Mouse (Mus musculus) fibroblast of lung, adult 2 months (primary cell): ENCODE measurements around the gene Gm20661.

ENCODE experiments used
- DNase-seq: peaks from one replicate; pipeline ENCODE4 v3.0.0-alpha.2; 2011; ENCODE audit warnings: low read depth

Gene Gm20661

DNA sequence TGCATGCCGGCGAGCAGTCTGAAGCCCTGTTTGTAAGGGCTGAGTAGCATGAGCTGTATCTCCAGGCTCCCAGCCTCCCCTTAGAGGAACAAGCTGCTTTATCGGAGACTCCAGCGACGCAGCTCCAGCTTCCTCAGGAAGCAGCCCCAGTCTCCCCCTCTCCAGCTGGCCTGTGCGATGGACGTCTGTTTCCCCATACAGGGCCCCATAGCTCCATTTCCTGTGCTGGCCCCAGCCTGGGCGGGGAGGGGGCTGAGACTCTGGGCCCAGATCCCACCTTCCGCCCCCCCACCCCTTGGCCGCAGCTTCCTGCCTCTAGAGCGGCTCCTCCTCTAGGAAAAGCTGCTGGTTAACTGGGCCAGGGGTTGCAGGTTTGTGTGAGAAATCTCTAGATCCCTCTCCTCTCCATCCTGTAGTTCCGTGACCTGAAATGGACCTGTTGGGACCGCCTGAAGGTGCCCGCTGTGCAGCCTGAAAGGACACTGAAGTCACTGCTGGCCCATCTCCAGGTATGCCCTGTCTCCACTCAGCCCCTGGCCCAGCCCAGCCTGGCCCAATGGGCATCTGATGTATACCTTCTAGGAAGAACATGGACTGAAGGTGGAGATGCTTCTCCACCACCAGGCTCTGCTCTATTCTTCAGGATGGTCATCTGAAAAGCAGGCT lies at the start of gene Gm20661:
Gene Gm20661 (plus strand): TSS at position 378 of the 666 bp plus-strand sequence.
- DNase-seq, result no peak

DNA sequence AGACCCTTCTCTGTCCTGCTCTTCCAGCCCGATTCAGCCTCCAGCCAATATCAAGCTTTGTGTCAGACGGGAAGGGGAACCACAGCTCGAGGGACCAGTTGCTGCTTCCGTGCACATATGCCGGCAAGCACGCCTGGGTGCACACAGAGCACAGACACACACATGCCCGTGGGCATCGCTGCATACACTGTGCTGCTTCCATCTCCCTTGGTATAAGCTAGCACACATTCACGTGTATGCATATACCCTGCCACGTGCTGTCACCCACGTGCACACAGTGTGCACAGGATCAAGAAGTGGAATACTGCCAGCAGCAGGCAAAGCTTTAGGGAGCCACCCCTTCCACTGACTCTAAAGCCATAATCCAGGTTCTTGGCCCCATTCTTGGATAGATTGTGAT lies 48.7 kb upstream of the Gm20661 start:
- DNase-seq, result no peak

- DNase-seq, result no peak
These were observed 47.5 kb upstream of the Gm20661 start, which contains the start of gene Camkv for GRCm38 (mm10) chr9:107935374-107935773. TSS of gene Camkv (plus strand) at chr9:107935674.

- no peak for DNase-seq
These were observed 47.1 kb upstream of the Gm20661 start for GRCm38 (mm10) chr9:107935790-107936214.

DNA sequence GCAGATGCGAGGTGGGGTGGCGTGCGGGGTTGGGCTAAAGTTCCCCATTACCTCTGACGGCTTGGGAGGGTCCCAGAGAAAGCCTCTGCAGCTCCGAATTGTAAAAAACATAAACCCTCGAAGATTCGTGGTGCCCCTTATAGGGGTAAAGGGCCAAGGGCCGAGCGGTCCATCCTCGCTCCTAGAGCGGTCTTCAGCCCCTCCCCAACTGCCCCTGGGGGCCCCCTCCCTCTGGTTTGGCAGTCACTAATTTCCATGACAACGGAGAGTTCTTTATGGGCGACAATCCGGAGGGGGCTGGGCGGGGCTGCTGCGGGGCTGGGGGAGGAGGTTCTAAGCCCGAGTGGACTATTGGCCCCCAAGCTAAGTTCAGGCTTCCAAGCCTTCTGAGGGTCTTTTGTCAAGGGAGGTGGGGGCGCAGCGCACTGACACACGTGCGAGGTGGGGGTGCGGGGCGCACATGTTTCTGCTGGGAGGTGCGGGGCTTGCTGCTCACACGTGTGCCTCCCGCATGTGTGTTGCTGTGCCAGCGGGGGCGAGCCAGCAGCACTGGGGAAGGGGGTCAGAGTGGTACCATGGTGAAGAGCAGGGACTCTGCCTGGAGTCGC lies 46.5 kb upstream of the Gm20661 start:
- DNase-seq, result no peak

DNA sequence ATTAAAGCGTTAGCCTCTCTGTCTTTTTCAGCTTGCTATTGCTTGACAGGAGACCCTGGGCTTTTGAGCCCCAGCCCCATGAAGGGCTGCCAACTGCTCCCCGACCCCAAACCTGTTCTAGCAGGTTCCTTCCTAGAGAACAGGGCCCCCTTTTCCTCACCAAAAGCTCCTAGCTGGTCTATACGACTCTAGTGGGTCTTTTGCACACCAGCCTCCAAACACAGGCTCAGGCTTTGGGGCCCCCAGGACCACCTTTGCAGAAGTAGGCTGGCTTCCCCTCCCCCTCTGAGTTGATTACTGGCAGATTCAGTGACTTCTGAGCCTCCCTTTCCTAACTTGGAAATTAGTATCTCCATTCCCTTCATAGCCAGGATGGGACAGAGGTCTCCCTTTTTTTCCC lies 46.0 kb upstream of the Gm20661 start:
- no peak for DNase-seq

DNA sequence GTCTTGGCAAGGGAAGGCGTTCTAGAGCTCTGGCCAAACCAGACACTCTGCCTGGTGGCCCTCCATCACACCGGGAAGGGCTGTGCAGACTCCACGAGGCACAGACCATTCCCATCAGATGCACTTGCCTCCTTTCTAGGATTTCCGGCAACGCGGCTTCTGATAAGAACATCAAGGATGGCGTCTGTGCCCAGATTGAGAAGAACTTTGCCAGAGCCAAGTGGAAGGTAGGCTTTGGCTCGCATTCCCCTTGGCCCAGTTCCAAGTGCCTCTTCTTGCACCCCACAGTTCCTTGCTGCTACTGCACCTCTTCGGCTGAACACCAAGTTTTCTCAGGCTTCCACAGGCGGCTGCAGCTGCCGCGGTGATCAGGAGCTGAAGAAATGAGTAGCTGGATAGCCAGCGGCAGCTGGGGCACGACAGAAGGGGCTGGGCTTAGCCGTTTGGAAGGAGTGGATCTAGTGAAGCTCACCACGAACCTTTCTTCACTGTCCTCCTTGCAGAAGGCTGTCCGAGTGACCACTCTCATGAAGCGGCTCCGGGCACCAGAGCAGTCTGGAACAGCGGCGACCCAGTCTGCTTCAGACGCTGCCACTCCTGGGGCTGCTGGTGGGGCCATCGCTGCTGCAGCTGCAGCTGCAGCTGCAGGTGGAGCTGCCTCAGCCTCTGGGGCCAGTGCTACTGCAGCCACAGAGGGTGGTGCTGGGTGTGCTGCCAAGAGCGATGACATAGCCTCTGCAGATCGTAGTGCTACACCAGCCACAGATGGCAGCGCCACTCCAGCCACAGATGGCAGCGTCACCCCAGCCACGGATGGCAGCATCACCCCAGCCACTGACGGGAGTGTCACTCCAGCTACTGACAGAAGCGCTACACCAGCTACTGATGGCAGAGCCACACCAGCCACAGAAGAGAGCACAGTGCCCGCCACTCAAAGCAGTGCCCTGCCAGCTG lies 35.3 kb upstream of the Gm20661 start:
- DNase-seq, result no peak

GRCm38 (mm10) chr9:107949184-107949921 lies 33.5 kb upstream of the Gm20661 start:
- DNase-seq, result no peak

- DNase-seq, result no peak
These were observed 33.0 kb upstream of the Gm20661 start, which contains the start of gene Traip for GRCm38 (mm10) chr9:107949922-107950235. TSS of gene Traip (plus strand) at chr9:107950136.

- DNase-seq, result peak; percentile 70
These were observed 32.1 kb upstream of the Gm20661 start for GRCm38 (mm10) chr9:107950460-107951355.

DNA sequence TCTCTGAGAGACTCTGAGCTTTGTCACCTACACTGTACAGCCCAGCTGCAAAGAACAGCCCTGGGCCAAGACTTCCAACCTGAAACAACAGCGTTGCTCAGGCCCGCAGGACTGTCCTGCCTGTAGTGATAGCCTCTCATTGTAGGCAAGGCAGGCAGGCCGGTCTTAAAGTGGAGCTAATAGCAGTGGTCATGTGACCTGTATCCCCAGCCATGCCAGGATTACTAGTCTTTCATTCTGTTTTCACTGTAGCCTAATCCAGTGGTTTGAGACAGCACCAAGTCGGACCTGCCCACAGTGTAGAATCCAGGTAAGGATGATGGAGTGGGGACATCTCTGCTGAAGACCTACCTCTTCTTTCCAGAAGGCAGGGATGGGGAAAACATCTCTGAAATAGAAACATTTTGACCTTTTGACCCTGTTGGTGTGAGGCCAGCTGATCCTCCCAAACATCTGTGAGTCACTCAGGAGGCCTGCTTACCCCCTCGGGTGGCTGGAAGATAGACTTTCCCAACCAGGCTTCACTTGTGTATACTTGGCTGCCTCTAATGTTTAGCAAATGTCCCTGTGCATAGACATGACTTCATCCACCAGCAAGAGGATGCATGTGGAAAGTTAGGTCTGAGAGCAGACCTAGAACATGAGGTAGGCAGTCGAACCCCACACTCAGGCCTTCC lies 27.1 kb upstream of the Gm20661 start:
- peak; percentile 37 for DNase-seq

- DNase-seq, result no peak
These were observed 25.7 kb upstream of the Gm20661 start for GRCm38 (mm10) chr9:107957141-107957540.

DNA sequence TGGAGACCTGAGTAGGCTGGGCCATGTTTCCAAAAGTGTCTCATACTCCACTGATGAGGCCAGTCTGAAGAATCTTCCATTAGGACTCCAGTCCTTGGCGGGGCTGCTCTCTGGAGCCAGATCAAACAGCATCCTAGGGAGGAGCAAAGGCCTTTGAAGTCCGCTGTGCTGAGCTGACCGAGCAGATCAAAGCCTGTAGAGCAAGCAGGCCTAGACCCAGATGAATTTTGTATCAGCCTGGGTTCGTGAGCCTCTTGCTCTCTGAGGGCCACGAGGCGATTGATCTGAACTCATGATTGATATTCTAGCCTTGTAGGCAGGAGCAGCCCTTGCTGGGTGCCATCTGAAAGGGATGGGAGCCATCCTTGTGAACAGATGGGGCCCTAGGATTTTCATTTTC lies 23.0 kb upstream of the Gm20661 start:
- DNase-seq, result no peak

- DNase-seq, result no peak
These were observed 21.9 kb upstream of the Gm20661 start for GRCm38 (mm10) chr9:107960928-107961327.

GRCm38 (mm10) chr9:107961351-107961762 lies 21.5 kb upstream of the Gm20661 start:
- DNase-seq, result no peak

- DNase-seq, result no peak
These were observed 21.0 kb upstream of the Gm20661 start for GRCm38 (mm10) chr9:107961881-107962280.

DNA sequence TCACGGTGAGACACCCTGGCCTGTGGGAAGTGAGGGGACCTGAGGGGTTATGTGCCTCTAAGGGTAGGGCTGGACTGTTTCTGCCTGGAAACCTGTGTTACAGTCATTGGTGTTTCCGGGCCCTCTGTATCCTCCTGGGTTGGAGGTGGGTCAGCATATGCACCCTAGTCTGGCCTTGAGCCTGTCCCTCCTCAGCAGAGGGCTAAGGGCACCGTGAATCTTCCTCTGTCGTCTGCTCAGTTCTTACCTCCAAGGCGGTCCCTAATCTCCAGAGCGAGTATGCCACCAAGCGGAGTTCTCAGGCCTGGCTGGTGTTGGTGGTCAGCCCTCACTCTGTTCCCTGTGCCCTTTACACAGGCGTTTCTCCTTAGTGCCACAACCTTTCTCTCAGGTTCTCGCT lies 19.9 kb upstream of the Gm20661 start:
- no peak for DNase-seq

DNA sequence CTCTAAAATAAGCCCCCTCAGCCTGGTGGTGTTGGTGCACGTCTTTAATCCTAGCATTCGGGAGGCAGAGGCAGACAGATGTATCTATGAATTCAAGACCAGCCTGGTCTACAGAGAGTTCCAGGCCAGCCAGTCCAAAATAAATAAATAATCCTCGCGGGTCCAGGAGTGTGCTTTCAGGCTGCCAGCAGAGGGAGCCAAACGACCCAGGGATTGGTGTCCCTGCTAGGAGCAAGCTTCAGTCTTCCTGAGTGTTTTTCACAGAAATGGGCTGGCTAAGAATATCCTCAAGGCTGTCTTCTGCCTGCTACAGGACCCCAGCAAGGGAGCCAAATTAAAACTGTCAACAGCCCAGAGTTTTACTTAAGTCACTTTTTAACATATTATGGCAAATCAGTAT lies 19.2 kb upstream of the Gm20661 start:
- DNase-seq, result peak; percentile 65

DNA sequence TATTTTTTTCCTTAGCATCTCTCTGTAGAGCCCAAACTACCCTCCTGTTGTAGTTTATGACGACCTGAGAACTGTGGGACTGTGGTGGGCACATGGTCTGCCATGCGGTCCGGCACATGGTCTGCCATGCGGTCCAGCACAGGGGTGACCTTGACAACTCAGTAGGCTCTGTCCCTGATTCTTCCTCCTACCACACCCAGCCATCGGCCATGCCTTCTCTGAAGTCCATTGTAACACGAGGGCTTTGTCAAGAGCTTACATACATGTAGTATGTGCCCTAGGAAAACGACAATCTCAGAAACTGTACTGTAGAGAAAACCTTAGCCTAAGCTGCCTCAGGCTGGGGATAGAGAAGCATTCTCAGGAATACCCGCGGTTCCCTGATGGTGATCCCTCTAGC lies 18.2 kb upstream of the Gm20661 start:
- DNase-seq, result no peak

DNA sequence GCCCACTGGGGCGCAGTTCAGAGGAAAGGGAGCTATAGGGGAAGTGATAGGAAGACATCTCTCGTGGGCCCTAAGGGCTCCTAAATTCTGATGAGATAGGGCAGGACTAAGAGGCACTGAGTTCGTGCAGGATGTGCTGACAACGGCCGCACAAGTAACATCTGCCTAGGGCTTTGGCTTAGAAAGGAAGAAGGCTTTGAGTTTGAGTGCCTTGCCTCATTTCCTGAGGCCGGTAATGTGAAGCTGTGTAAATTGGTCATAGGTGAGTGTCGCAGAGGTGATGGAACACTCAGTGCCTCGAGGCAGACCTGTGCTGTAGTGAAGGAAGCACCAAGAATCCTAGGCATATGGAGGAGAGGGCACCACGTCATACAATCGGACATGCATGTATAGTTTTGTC lies 16.2 kb upstream of the Gm20661 start:
- DNase-seq, result no peak
